Mouse (Mus musculus) lung, embryonic 16.5 days (tissue): ENCODE measurements at regions not wholly inside any gene's neighbourhood (a gene's known extent, or its start where the extent isn't known, plus 50 kb on each side); places are given as distances from the start of the nearest gene placed in this dataset.
A peak's percentile ranks its signal among the peaks of the same experiment; 100 is the strongest.

Experiments used
- ATAC-seq: fragments of 200-750 bp; cut with Nextera tagmentation; 2 replicates; pipeline ENCODE4 v1.8.0; 2017; ENCODE audit warnings: low read depth, mild to moderate bottlenecking, moderate library complexity
- H3K27ac ChIP-seq: fragments of 300-500 bp; sonication (generic); 2 replicates; pipeline ENCODE4 v1.5.1; 2014; ENCODE audit warnings: mild to moderate bottlenecking, control low read depth, low read length
- H3K27me3 ChIP-seq: fragments of 300-500 bp; sonication (generic); 2 replicates; pipeline ENCODE4 v1.6.1; 2014; ENCODE audit warnings: low read depth, low read length, mixed read lengths; ENCODE audit not compliant: control insufficient read depth, insufficient read depth
- H3K36me3 ChIP-seq: fragments of 300-500 bp; sonication (generic); 2 replicates; pipeline ENCODE4 v1.6.1; 2014; ENCODE audit warnings: low read length; ENCODE audit not compliant: control insufficient read depth, insufficient read depth
- H3K4me1 ChIP-seq: fragments of 300-500 bp; sonication (generic); replicated peaks from 2 replicates; pipeline ENCODE4 v1.6.1; 2014; ENCODE audit warnings: low read length, mixed read lengths; ENCODE audit not compliant: control insufficient read depth, insufficient read depth
- H3K4me2 ChIP-seq: fragments of 300-500 bp; sonication (generic); 2 replicates; pipeline ENCODE4 v1.6.1; 2014; ENCODE audit warnings: low read depth, low read length, control low read depth
- H3K4me3 ChIP-seq: fragments of 300-500 bp; sonication (generic); 2 replicates; pipeline ENCODE4 v1.5.1; 2014; ENCODE audit warnings: mild to moderate bottlenecking, low read length, control low read depth
- H3K9ac ChIP-seq: fragments of 300-500 bp; sonication (generic); 2 replicates; pipeline ENCODE4 v1.6.1; 2014; ENCODE audit warnings: low read length, control low read depth
- H3K9me3 ChIP-seq: fragments of 300-500 bp; sonication (generic); 2 replicates; pipeline ENCODE4 v1.6.1; 2016; ENCODE audit warnings: low read length; ENCODE audit not compliant: control insufficient read depth
- WGBS: fragments of 180-500 bp; shearing (Covaris S2); extraction: QIAGEN DNeasy Blood & Tissue Kit; methylation state at CpG from one replicate; pipeline ENCODE4 v1.1.7; 2014; 5-methylcytosine and 5-hydroxymethylcytosine counted together

- Histone ChIP-seq H3K4me2 (no peak overlapping the region), H3K9me3 (no peaks in the 10 kb centered on the region), H3K4me1 (peaks cover 2% of the 10 kb centered on the region; the same call in 1 of the 2 replicates), H3K4me3 (no peak overlapping the region), H3K9ac (no peak overlapping the region), H3K27ac (no peak overlapping the region), H3K36me3 (no peaks in the 10 kb centered on the region), H3K27me3 (no peaks in the 10 kb centered on the region)
- WGBS: 51% methylated on average over 8 of the region's 8 CpGs
- ATAC-seq: peak; percentile 93
Observed at GRCm38 (mm10) chr15:67373030-67373429, 872.3 kb upstream of the Lrrc6 start.

- 69% methylated on average over 4 of the region's 4 CpGs for WGBS
- H3K4me1 ChIP-seq: peaks cover 8% of the 10 kb centered on the region
- no peak overlapping the region for H3K27ac ChIP-seq
- no peak overlapping the region for H3K4me2 ChIP-seq
- ATAC-seq: no peak
- H3K27me3 ChIP-seq: no peaks in the 10 kb centered on the region
- H3K9me3 ChIP-seq: no peaks in the 10 kb centered on the region
- H3K4me3 ChIP-seq: no peak overlapping the region
- no peaks in the 10 kb centered on the region for H3K36me3 ChIP-seq
- no peak overlapping the region for H3K9ac ChIP-seq
Observed at GRCm38 (mm10) chr15:67364099-67364756, 863.5 kb upstream of the Lrrc6 start.

GRCm38 (mm10) chr15:67361012-67361571 is 860.4 kb upstream of the Lrrc6 start:
- H3K9ac ChIP-seq: no peak overlapping the region
- peak; percentile 62 for ATAC-seq
- H3K36me3 ChIP-seq: no peaks in the 10 kb centered on the region
- H3K27me3 ChIP-seq: no peaks in the 10 kb centered on the region
- peaks cover 8% of the 10 kb centered on the region for H3K4me1 ChIP-seq
- no peak overlapping the region for H3K4me3 ChIP-seq
- H3K4me2 ChIP-seq: no peak overlapping the region
- no peak overlapping the region for H3K27ac ChIP-seq
- WGBS: 0% methylated on average over 1 of the region's 1 CpGs
- no peaks in the 10 kb centered on the region for H3K9me3 ChIP-seq

- H3K9me3 ChIP-seq: no peaks in the 10 kb centered on the region
- H3K4me2 ChIP-seq: no peak overlapping the region
- H3K4me1 ChIP-seq: peaks cover 8% of the 10 kb centered on the region
- H3K27me3 ChIP-seq: no peaks in the 10 kb centered on the region
- 82% methylated on average over 3 of the region's 3 CpGs for WGBS
- H3K36me3 ChIP-seq: no peaks in the 10 kb centered on the region
- no peak overlapping the region for H3K27ac ChIP-seq
- ATAC-seq: 0 out of 2 replicates have a peak, but pooled peaks have one; percentile 10
- H3K9ac ChIP-seq: no peak overlapping the region
- no peak overlapping the region for H3K4me3 ChIP-seq
Observed at GRCm38 (mm10) chr15:67357867-67358266, 857.2 kb upstream of the Lrrc6 start.

- no peak overlapping the region for H3K4me3 ChIP-seq
- no peak for ATAC-seq
- no peak overlapping the region for H3K27ac ChIP-seq
- no peaks in the 10 kb centered on the region for H3K9me3 ChIP-seq
- no peak overlapping the region for H3K4me2 ChIP-seq
- H3K36me3 ChIP-seq: no peaks in the 10 kb centered on the region
- no peak overlapping the region for H3K9ac ChIP-seq
- no peaks in the 10 kb centered on the region for H3K27me3 ChIP-seq
- H3K4me1 ChIP-seq: no peaks in the 10 kb centered on the region
Observed at GRCm38 (mm10) chr15:67355334-67355733, 854.6 kb upstream of the Lrrc6 start.

GRCm38 (mm10) chr15:67354598-67355159 is 854.0 kb upstream of the Lrrc6 start:
- ATAC-seq: no peak
- Histone ChIP-seq H3K9ac (no peak overlapping the region), H3K4me1 (no peaks in the 10 kb centered on the region), H3K27me3 (no peaks in the 10 kb centered on the region), H3K36me3 (no peaks in the 10 kb centered on the region), H3K27ac (no peak overlapping the region), H3K9me3 (no peaks in the 10 kb centered on the region), H3K4me3 (no peak overlapping the region), H3K4me2 (no peak overlapping the region)

GRCm38 (mm10) chr15:67349501-67349900 is 848.8 kb upstream of the Lrrc6 start:
- Histone ChIP-seq H3K9ac (no peak overlapping the region), H3K4me1 (no peaks in the 10 kb centered on the region), H3K9me3 (no peaks in the 10 kb centered on the region), H3K27me3 (no peaks in the 10 kb centered on the region), H3K4me3 (no peak overlapping the region), H3K4me2 (no peak overlapping the region), H3K36me3 (no peaks in the 10 kb centered on the region), H3K27ac (no peak overlapping the region)
- WGBS: 76% methylated on average over 4 of the region's 4 CpGs
- no peak for ATAC-seq

GRCm38 (mm10) chr15:67345179-67346148 is 844.8 kb upstream of the Lrrc6 start:
- no peak for ATAC-seq
- no peak overlapping the region for H3K27ac ChIP-seq
- no peak overlapping the region for H3K4me3 ChIP-seq
- 70% methylated on average over 7 of the region's 7 CpGs for WGBS
- H3K36me3 ChIP-seq: no peaks in the 10 kb centered on the region
- H3K9ac ChIP-seq: no peak overlapping the region
- no peaks in the 10 kb centered on the region for H3K4me1 ChIP-seq
- no peaks in the 10 kb centered on the region for H3K27me3 ChIP-seq
- no peak overlapping the region for H3K4me2 ChIP-seq
- no peaks in the 10 kb centered on the region for H3K9me3 ChIP-seq

GRCm38 (mm10) chr15:67342050-67342449 is 841.3 kb upstream of the Lrrc6 start:
- ATAC-seq: no peak
- Histone ChIP-seq H3K9ac (no peak overlapping the region), H3K4me3 (no peak overlapping the region), H3K9me3 (no peaks in the 10 kb centered on the region), H3K4me1 (no peaks in the 10 kb centered on the region), H3K36me3 (no peaks in the 10 kb centered on the region), H3K27ac (no peak overlapping the region), H3K4me2 (no peak overlapping the region), H3K27me3 (no peaks in the 10 kb centered on the region)
- WGBS: 76% methylated on average over 3 of the region's 3 CpGs
